Mouse (Mus musculus) erythroblast, embryonic 14.5 days (primary cell): ENCODE measurements around the gene Polk.

Experiments
- GATA1 ChIP-seq: IDR thresholded peaks from 2 replicates; pipeline ENCODE4 v1.6.1; 2012; ENCODE audit warnings: low read length, inconsistent platforms, mixed read lengths
- TAL1 ChIP-seq: IDR thresholded peaks from 3 replicates; pipeline ENCODE4 v1.6.1; 2012; ENCODE audit warnings: low read length, inconsistent platforms, mixed read lengths

DNA sequence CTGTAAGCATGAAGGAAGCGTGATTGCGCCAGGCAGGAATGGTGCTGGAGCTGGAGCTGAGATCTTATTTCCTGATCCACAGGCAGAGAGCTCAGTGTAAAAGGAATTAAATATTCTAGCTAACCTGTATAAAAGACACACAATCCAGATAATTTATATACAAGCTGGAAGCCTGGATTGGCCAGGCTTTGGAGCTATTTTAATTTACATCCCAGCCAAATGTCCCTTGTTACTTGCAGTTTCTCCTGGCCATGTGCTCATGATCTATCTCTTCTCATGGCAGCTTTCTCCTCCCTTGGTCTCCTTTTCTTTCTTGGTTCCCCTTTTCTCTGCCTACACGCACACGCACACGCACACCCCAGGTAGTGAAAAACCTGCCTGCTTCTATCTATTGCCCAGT, 44.2 kb upstream of the Polk start:
- TF ChIP-seq GATA1 (no peak), TAL1 (no peak)
